Mouse (Mus musculus) heart, postnatal 10 days (tissue): ENCODE measurements at regions not wholly inside any gene's neighbourhood (a gene's known extent, or its start where the extent isn't known, plus 50 kb on each side); places are given as distances from the start of the nearest gene placed in this dataset.
"Not testable (repeated sequence)": the region's sequence is repeated elsewhere in the genome, so short reads cannot be mapped to it uniquely, and the experiment has no call there.

Experiments used
- DNase-seq, 2 experiments: peaks; one replicate each; pipeline ENCODE4 v3.0.0; 2021
- intact Hi-C: fragments of 180-260 bp; cut with DNase I; formaldehyde crosslinking; loops from one replicate; pipeline ENCODE4 v1.15.1; 2025

GRCm38 (mm10) chrX:15813771-15814170, 708.9 kb upstream of the Cypt1 start:
- peak; percentile 0 for DNase-seq
- intact Hi-C loops: no loop called here

GRCm38 (mm10) chrX:15846119-15846877, 676.4 kb upstream of the Cypt1 start:
- DNase-seq, intact Hi-C loops: not testable (repeated sequence)
